Mouse (Mus musculus): ENCODE measurements around the gene Gsk3b. TPM values are rescaled to one million over a fixed set of nuclear protein-coding genes. Genes with fewer than 3 reads are reported as not detected.

The Gsk3b gene
- polyA plus RNA-seq, 1 experiment from 2014 or later = 49.9 TPM

DNA sequence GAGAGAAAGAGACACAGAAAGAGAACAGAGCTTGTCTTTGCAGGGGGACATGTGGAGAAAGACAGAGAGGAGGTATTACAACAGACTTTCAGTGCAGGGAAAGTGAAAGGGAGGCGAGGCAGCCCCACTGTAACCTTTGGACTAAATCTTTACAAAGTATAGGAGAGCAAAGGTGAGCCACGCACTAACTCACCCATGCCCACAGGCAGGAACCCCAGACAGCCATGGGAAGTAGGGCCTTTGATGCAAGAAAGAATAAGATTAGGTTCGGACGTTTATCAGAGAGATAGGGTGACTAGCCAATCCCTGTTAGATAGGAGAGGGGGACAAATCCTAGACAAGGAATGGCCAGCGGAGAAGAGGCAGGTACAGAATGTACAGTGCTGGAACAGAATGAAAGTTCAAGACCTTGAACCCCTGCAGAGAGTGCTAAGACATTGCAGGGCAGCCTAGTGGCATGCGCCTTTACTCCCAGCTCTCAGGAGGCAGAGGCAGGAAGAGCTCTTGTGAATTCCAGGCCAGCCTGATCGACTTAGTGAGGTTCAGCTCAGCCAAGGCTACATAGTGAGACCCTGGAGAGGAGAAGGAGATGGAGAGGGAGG lies 193.9 kb downstream of the Gsk3b start:
- ATAC-seq (ENCODE audit: insufficient number of reproducible peaks, insufficient read depth, low FRiP score, low read depth) = no peak
- Histone ChIP-seq H3K4me1 (ENCODE audit: control insufficient read depth in 2 of 2, insufficient read depth in 2 of 2, low read length in 2 of 2) (no peaks in the 10 kb centered on the region), H3K27ac (replicated peaks in 1 of 2; ENCODE audit: control insufficient read depth in 1 of 2, insufficient read depth in 1 of 2, low read depth in 2 of 2, low read length in 2 of 2) (no peak overlapping the region), H3K9ac (ENCODE audit: low read length) (no peak overlapping the region), H3K36me3 (ENCODE audit: control insufficient read depth, insufficient read depth, low read length) (no peaks in the 10 kb centered on the region), H3K4me2 (ENCODE audit: low read length) (no peak overlapping the region), H3K27me3 (ENCODE audit: control insufficient read depth, insufficient read depth, low read length) (no peaks in the 10 kb centered on the region), H3K4me3 (ENCODE audit: control insufficient read depth in 1 of 2, insufficient read depth in 1 of 2, low read depth in 1 of 2, low read length in 2 of 2) (no peak overlapping the region), H3K9me3 (ENCODE audit: control insufficient read depth, low read length) (no peaks in the 10 kb centered on the region)
- 63% methylated on average over 7 of the region's 7 CpGs for WGBS

DNA sequence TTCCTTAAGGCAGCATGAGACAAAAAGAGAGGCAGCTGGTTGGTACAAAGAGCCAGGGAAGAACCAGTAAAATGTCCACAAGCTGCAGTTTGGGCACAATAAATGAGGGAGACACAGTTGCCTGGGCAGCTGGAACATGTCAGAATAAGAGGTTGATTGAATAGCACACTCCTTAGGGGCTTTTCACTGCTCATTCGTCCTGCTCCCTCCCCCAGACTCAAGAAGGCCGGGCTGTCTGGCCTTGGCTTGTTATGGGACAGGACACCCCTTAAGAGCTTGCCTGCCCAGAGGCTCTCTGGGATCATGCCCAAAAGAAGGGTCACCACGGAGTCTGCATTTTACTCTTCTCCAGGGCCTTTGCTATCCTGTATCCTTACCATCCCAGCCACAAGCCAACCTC lies 194.5 kb downstream of the Gsk3b start:
- Histone ChIP-seq H3K9ac (ENCODE audit: low read length) (no peak overlapping the region), H3K9me3 (ENCODE audit: control insufficient read depth, low read length) (no peaks in the 10 kb centered on the region), H3K36me3 (ENCODE audit: control insufficient read depth, insufficient read depth, low read length) (no peaks in the 10 kb centered on the region), H3K27me3 (ENCODE audit: control insufficient read depth, insufficient read depth, low read length) (no peaks in the 10 kb centered on the region), H3K4me3 (ENCODE audit: control insufficient read depth in 1 of 2, insufficient read depth in 1 of 2, low read depth in 1 of 2, low read length in 2 of 2) (no peak overlapping the region), H3K4me2 (ENCODE audit: low read length) (no peak overlapping the region), H3K4me1 (ENCODE audit: control insufficient read depth in 2 of 2, insufficient read depth in 2 of 2, low read length in 2 of 2) (peaks cover 0 to 2% of the 10 kb centered on the region in 2 experiments; a peak in 1 of 4 replicates), H3K27ac (replicated peaks in 1 of 2; ENCODE audit: control insufficient read depth in 1 of 2, insufficient read depth in 1 of 2, low read depth in 2 of 2, low read length in 2 of 2) (no peak overlapping the region)
- 50% methylated on average over 3 of the region's 3 CpGs for WGBS
- no peak for ATAC-seq (ENCODE audit: insufficient number of reproducible peaks, insufficient read depth, low FRiP score, low read depth)

DNA sequence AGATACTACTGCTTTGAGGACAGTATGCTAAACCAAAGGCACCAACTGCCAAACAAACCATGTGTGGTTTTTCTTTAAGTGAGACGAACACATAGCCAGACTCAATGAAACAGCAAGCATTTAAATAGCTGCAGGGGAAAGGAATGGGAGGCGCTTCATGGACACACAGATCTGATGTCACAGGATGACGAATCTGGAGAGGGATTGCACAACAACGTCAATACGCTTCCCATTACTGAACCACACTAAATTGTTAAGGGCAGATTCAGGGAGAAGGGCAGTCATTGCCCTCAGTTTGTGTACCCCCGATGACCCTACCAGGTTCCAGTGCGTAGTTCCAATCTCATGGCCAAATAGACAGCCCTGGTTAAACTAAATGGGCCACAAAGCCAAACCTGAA lies 197.0 kb downstream of the Gsk3b start:
- 84% methylated on average over 7 of the region's 7 CpGs for WGBS
- no peak overlapping the region for H3K27ac ChIP-seq (replicated peaks in 1 of 2; ENCODE audit: control insufficient read depth in 1 of 2, insufficient read depth in 1 of 2, low read depth in 2 of 2, low read length in 2 of 2)

DNA sequence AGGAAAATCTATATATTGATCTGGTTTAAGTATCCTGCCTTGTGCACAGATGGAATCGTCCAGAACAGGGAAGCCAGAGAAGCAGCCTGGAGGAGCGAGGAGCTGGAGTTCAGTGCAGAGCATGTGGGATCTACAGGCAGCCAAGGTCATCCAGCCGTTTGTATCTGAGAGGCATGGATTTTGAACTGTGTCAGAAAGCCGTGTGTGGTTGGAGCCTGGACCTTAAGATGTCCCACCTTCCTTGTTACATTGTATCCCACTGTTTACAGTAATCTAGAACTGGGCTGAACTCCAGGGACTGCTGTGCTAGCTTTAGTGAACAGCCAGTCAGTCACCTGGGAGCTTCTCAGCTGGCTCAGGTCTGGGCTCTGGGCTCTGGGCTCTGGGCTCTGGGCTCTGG lies 197.7 kb downstream of the Gsk3b start:
- WGBS = 59% methylated on average over 4 of the region's 4 CpGs
- Histone ChIP-seq H3K27ac (replicated peaks in 1 of 2; ENCODE audit: control insufficient read depth in 1 of 2, insufficient read depth in 1 of 2, low read depth in 2 of 2, low read length in 2 of 2) (no peak overlapping the region), H3K9me3 (ENCODE audit: control insufficient read depth, low read length) (no peaks in the 10 kb centered on the region), H3K4me3 (ENCODE audit: control insufficient read depth in 1 of 2, insufficient read depth in 1 of 2, low read depth in 1 of 2, low read length in 2 of 2) (no peak overlapping the region), H3K27me3 (ENCODE audit: control insufficient read depth, insufficient read depth, low read length) (no peaks in the 10 kb centered on the region), H3K9ac (ENCODE audit: low read length) (no peak overlapping the region), H3K4me1 (ENCODE audit: control insufficient read depth in 2 of 2, insufficient read depth in 2 of 2, low read length in 2 of 2) (peaks cover 0 to 5% of the 10 kb centered on the region in 2 experiments; a peak in 2 of 4 replicates), H3K4me2 (ENCODE audit: low read length) (no peak overlapping the region), H3K36me3 (ENCODE audit: control insufficient read depth, insufficient read depth, low read length) (no peaks in the 10 kb centered on the region)
- no peak for ATAC-seq (ENCODE audit: insufficient number of reproducible peaks, insufficient read depth, low FRiP score, low read depth)

More for the DNA sequence above, 197.0 kb downstream of the Gsk3b start:
- no peaks in the 10 kb centered on the region for H3K27me3 ChIP-seq (ENCODE audit: control insufficient read depth, insufficient read depth, low read length)
- peaks cover 0 to 5% of the 10 kb centered on the region in 2 experiments; a peak in 2 of 4 replicates for H3K4me1 ChIP-seq (ENCODE audit: control insufficient read depth in 2 of 2, insufficient read depth in 2 of 2, low read length in 2 of 2)
- no peaks in the 10 kb centered on the region for H3K36me3 ChIP-seq (ENCODE audit: control insufficient read depth, insufficient read depth, low read length)
- H3K4me3 ChIP-seq (ENCODE audit: control insufficient read depth in 1 of 2, insufficient read depth in 1 of 2, low read depth in 1 of 2, low read length in 2 of 2) = no peak overlapping the region
- ATAC-seq (ENCODE audit: insufficient number of reproducible peaks, insufficient read depth, low FRiP score, low read depth) = no peak
- no peaks in the 10 kb centered on the region for H3K9me3 ChIP-seq (ENCODE audit: control insufficient read depth, low read length)
- no peak overlapping the region for H3K9ac ChIP-seq (ENCODE audit: low read length)
- H3K4me2 ChIP-seq (ENCODE audit: low read length) = no peak overlapping the region

DNA sequence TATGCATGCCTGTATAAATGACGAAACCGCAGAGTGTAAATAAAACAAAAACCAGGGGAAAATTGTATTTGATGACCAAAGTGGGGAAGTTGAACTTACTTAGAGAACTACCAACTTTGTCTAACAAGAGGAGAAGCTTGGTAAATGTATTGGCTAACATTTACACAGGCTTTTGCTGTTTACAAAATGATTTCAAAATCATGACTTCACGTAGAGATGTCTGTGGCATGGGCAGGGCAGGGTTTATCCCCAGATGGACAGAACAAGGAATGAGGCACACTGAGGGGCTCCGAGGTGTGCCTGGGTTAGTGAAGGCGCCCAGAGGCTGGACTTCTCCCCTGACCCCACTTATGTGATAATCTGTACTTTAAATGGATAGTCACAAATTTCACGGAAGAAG lies 198.6 kb downstream of the Gsk3b start:
- no peak overlapping the region for H3K4me2 ChIP-seq (ENCODE audit: low read length)
- H3K9me3 ChIP-seq (ENCODE audit: control insufficient read depth, low read length) = no peaks in the 10 kb centered on the region
- WGBS = 76% methylated on average over 6 of the region's 6 CpGs
- H3K27me3 ChIP-seq (ENCODE audit: control insufficient read depth, insufficient read depth, low read length) = no peaks in the 10 kb centered on the region
- H3K36me3 ChIP-seq (ENCODE audit: control insufficient read depth, insufficient read depth, low read length) = no peaks in the 10 kb centered on the region
- peaks cover 0 to 5% of the 10 kb centered on the region in 2 experiments; a peak in 2 of 4 replicates for H3K4me1 ChIP-seq (ENCODE audit: control insufficient read depth in 2 of 2, insufficient read depth in 2 of 2, low read length in 2 of 2)
- no peak overlapping the region for H3K9ac ChIP-seq (ENCODE audit: low read length)
- ATAC-seq (ENCODE audit: insufficient number of reproducible peaks, insufficient read depth, low FRiP score, low read depth) = no peak
- no peak overlapping the region for H3K4me3 ChIP-seq (ENCODE audit: control insufficient read depth in 1 of 2, insufficient read depth in 1 of 2, low read depth in 1 of 2, low read length in 2 of 2)
- H3K27ac ChIP-seq (replicated peaks in 1 of 2; ENCODE audit: control insufficient read depth in 1 of 2, insufficient read depth in 1 of 2, low read depth in 2 of 2, low read length in 2 of 2) = no peak overlapping the region

DNA sequence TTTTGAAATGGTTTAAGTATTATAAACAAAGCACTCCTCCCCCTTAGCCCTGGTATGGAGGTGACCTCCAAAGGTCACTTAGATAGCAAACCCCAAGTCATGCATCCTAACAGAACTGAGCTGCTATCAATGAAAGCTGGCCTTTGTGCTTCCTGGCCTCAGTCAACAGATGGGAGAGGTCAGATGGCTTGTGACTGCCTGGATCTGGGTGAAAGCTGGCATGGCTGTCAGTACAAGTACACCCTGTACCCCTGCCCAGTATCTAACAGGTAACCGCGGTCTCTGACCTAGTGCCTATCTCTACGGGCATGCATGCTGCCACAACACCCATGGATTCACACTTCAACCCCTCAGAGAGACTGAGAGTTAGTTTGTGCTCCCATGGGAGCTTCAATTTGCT lies 199.0 kb downstream of the Gsk3b start:
- 72% methylated on average over 3 of the region's 3 CpGs for WGBS

DNA sequence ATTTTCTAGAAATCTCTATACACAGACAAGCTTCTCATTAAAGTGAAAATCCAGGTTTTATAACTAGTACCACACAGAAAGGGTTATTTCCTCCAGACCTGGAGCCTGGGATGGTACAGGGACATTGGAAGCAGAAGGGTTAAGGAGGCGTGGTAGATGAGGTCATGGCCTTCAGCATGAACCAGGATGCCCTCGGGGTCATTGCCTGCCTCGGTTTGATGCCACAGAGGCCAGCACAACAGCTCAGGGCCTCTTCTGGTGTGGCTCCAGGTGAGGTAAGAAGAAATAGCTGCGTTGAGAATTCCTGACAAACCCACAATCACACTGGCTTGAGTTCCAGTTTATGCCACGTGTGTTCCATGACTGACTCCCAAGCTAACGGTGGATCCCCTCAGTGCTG lies 200.1 kb downstream of the Gsk3b start:
- H3K9me3 ChIP-seq (ENCODE audit: control insufficient read depth, low read length) = no peaks in the 10 kb centered on the region
- H3K27me3 ChIP-seq (ENCODE audit: control insufficient read depth, insufficient read depth, low read length) = no peaks in the 10 kb centered on the region
- H3K4me2 ChIP-seq (ENCODE audit: low read length) = no peak overlapping the region
- 32% methylated on average over 6 of the region's 6 CpGs for WGBS
- H3K36me3 ChIP-seq (ENCODE audit: control insufficient read depth, insufficient read depth, low read length) = no peaks in the 10 kb centered on the region
- no peak overlapping the region for H3K4me3 ChIP-seq (ENCODE audit: control insufficient read depth in 1 of 2, insufficient read depth in 1 of 2, low read depth in 1 of 2, low read length in 2 of 2)
- peaks cover 0 to 5% of the 10 kb centered on the region in 2 experiments; a peak in 2 of 4 replicates for H3K4me1 ChIP-seq (ENCODE audit: control insufficient read depth in 2 of 2, insufficient read depth in 2 of 2, low read length in 2 of 2)
- ATAC-seq (ENCODE audit: insufficient number of reproducible peaks, insufficient read depth, low FRiP score, low read depth) = no peak
- H3K9ac ChIP-seq (ENCODE audit: low read length) = no peak overlapping the region
- H3K27ac ChIP-seq (replicated peaks in 1 of 2; ENCODE audit: control insufficient read depth in 1 of 2, insufficient read depth in 1 of 2, low read depth in 2 of 2, low read length in 2 of 2) = no peak overlapping the region

More for the DNA sequence above, 199.0 kb downstream of the Gsk3b start:
- no peak overlapping the region for H3K9ac ChIP-seq (ENCODE audit: low read length)
- peaks cover 0 to 5% of the 10 kb centered on the region in 2 experiments; a peak in 2 of 4 replicates for H3K4me1 ChIP-seq (ENCODE audit: control insufficient read depth in 2 of 2, insufficient read depth in 2 of 2, low read length in 2 of 2)
- no peak for ATAC-seq (ENCODE audit: insufficient number of reproducible peaks, insufficient read depth, low FRiP score, low read depth)
- no peak overlapping the region for H3K4me3 ChIP-seq (ENCODE audit: control insufficient read depth in 1 of 2, insufficient read depth in 1 of 2, low read depth in 1 of 2, low read length in 2 of 2)
- H3K36me3 ChIP-seq (ENCODE audit: control insufficient read depth, insufficient read depth, low read length) = no peaks in the 10 kb centered on the region
- H3K4me2 ChIP-seq (ENCODE audit: low read length) = no peak overlapping the region
- no peaks in the 10 kb centered on the region for H3K9me3 ChIP-seq (ENCODE audit: control insufficient read depth, low read length)
- H3K27ac ChIP-seq (replicated peaks in 1 of 2; ENCODE audit: control insufficient read depth in 1 of 2, insufficient read depth in 1 of 2, low read depth in 2 of 2, low read length in 2 of 2) = no peak overlapping the region
- H3K27me3 ChIP-seq (ENCODE audit: control insufficient read depth, insufficient read depth, low read length) = no peaks in the 10 kb centered on the region

DNA sequence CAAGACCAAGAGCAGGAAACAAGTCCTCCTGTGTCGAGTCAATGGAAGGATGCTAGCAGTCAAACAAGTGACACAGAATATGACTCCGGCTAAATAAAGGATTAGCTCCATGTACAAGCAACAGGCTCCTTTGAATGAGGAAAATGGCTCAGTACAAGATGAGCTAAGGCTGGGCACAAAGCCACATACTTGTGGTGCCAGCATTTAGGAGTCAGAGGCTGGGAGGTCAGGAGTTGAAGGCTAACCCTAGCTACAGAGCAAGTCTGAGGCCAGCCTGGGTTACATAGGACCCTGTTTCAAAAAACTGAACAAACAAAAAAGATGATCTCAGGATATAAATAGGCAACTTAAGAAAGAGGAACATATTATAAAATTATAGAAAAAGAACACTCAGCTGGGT lies 201.3 kb downstream of the Gsk3b start:
- Histone ChIP-seq H3K9me3 (ENCODE audit: control insufficient read depth, low read length) (no peaks in the 10 kb centered on the region), H3K4me3 (ENCODE audit: control insufficient read depth in 1 of 2, insufficient read depth in 1 of 2, low read depth in 1 of 2, low read length in 2 of 2) (no peak overlapping the region), H3K27me3 (ENCODE audit: control insufficient read depth, insufficient read depth, low read length) (no peaks in the 10 kb centered on the region), H3K36me3 (ENCODE audit: control insufficient read depth, insufficient read depth, low read length) (no peaks in the 10 kb centered on the region), H3K9ac (ENCODE audit: low read length) (no peak overlapping the region), H3K4me1 (ENCODE audit: control insufficient read depth in 2 of 2, insufficient read depth in 2 of 2, low read length in 2 of 2) (peaks cover 0 to 6% of the 10 kb centered on the region in 2 experiments; a peak in 2 of 4 replicates), H3K4me2 (ENCODE audit: low read length) (no peak overlapping the region), H3K27ac (replicated peaks in 1 of 2; ENCODE audit: control insufficient read depth in 1 of 2, insufficient read depth in 1 of 2, low read depth in 2 of 2, low read length in 2 of 2) (no peak overlapping the region)
- 61% methylated on average over 2 of the region's 2 CpGs for WGBS
- ATAC-seq (ENCODE audit: insufficient number of reproducible peaks, insufficient read depth, low FRiP score, low read depth) = no peak
